16 mouse cellular contexts compared by ENCODE assay signal in the genomic region with DNA sequence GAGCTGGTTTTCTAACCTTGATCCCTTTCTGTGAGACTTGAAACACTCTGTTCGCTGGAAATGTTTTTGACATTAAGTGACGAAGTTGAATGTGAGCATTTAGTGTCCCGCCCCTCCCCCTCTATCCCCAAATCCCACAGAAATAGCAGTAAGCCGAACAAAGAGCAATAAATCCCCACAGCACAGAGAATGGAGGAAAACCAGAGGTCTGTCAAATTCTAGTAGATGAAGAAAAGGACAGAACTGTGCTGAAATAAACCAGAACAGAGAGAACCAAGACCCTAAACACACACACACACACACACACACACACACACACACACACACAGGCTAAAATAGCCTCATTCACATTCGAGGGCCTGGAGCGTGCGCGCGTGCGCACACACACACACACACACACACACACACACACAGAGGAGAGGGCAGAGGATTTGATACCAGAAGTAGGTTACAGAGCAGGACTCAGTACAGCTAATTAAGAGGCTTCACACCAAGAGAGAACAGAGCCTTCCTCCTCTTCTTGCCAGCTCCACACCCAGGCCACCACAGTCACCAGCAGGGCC. TPM values are rescaled to one million over a fixed set of nuclear protein-coding genes. Genes with fewer than 3 reads are reported as not detected.
A peak's percentile ranks its signal among the peaks of the same experiment; 100 is the strongest.
DNase-seq lines count a peak whose midpoint lies in the region; ATAC-seq and TF ChIP-seq lines count a peak whose summit lies in the region.
"Had no signal": no experiment of that assay in that cellular context is flagged by ENCODE, and none has a peak within 500 bp of the region (broad histone marks: within the 10 kb centered on the region; RNA-seq: fewer than 3 reads in every experiment).

No protein-coding gene starts in this region.

- H3K9ac ChIP-seq in hindbrain, postnatal 0 days (replicated peaks; ENCODE audit: low read length), result no peak overlapping the region
- no peak overlapping the region for H3K9ac ChIP-seq in hindbrain, embryonic 12.5 days
- no peak overlapping the region for H3K9ac ChIP-seq in embryonic facial prominence, embryonic 13.5 days
- H3K9ac ChIP-seq in intestine, postnatal 0 days (ENCODE audit: low read depth, low read length), result no peak overlapping the region
- H3K9ac ChIP-seq in neural tube, embryonic 14.5 days (replicated peaks; ENCODE audit: low read depth, low read length), result no peak overlapping the region
- H3K9ac ChIP-seq: forebrain, embryonic 15.5 days; heart, embryonic 15.5 days; liver, embryonic 15.5 days had no signal

- H3K27me3 ChIP-seq in hindbrain, postnatal 0 days (ENCODE audit: insufficient read depth, low read length), result no peaks in the 10 kb centered on the region
- no peaks in the 10 kb centered on the region for H3K27me3 ChIP-seq in hindbrain, embryonic 12.5 days
- no peaks in the 10 kb centered on the region for H3K27me3 ChIP-seq in embryonic facial prominence, embryonic 13.5 days
- H3K27me3 ChIP-seq in intestine, postnatal 0 days (replicated peaks; ENCODE audit: control insufficient read depth, insufficient read depth, low read length), result no peaks in the 10 kb centered on the region
- no peaks in the 10 kb centered on the region for H3K27me3 ChIP-seq in neural tube, embryonic 14.5 days (ENCODE audit: control insufficient read depth, insufficient read depth, low read length)
- H3K27me3 ChIP-seq: forebrain, embryonic 15.5 days; heart, embryonic 15.5 days; liver, embryonic 15.5 days had no signal

- peaks cover 40% of the 10 kb centered on the region for H3K36me3 ChIP-seq in hindbrain, postnatal 0 days (ENCODE audit: insufficient read depth, low read length)
- H3K36me3 ChIP-seq in hindbrain, embryonic 12.5 days, result peaks cover 68% of the 10 kb centered on the region
- peaks cover 52% of the 10 kb centered on the region for H3K36me3 ChIP-seq in embryonic facial prominence, embryonic 13.5 days
- no peaks in the 10 kb centered on the region for H3K36me3 ChIP-seq in intestine, postnatal 0 days (ENCODE audit: control insufficient read depth, insufficient read depth)
- H3K36me3 ChIP-seq in neural tube, embryonic 14.5 days (ENCODE audit: control insufficient read depth, insufficient read depth, low read length), result peaks cover 19% of the 10 kb centered on the region
- H3K36me3 ChIP-seq: liver, embryonic 15.5 days had no signal

- H3K9me3 ChIP-seq in hindbrain, postnatal 0 days (ENCODE audit: low read length), result no peaks in the 10 kb centered on the region
- H3K9me3 ChIP-seq in hindbrain, embryonic 12.5 days (replicated peaks), result no peaks in the 10 kb centered on the region
- H3K9me3 ChIP-seq in embryonic facial prominence, embryonic 13.5 days, result no peaks in the 10 kb centered on the region; the same call in 1 of the 2 replicates
- no peaks in the 10 kb centered on the region for H3K9me3 ChIP-seq in intestine, postnatal 0 days (ENCODE audit: control insufficient read depth)
- no peaks in the 10 kb centered on the region for H3K9me3 ChIP-seq in neural tube, embryonic 14.5 days (ENCODE audit: control insufficient read depth, low read length)
- H3K9me3 ChIP-seq: forebrain, embryonic 15.5 days; heart, embryonic 15.5 days; liver, embryonic 15.5 days had no signal

- 86% methylated on average over 10 of the region's 10 CpGs for WGBS in hindbrain, postnatal 0 days
- WGBS in hindbrain, embryonic 12.5 days, result 75% methylated on average over 5 of the region's 10 CpGs
- 64% methylated on average over 10 of the region's 10 CpGs for whole genome bisulfite sequencing in embryonic facial prominence, embryonic 13.5 days
- 72% methylated on average over 10 of the region's 10 CpGs for WGBS in intestine, postnatal 0 days
- 64% methylated on average over 10 of the region's 10 CpGs for WGBS in neural tube, embryonic 14.5 days

- peak; percentile 49; the same call in 1 of the 2 replicates for ATAC-seq in hindbrain, postnatal 0 days
- ATAC-seq in hindbrain, embryonic 12.5 days (ENCODE audit: low FRiP score), result no peak
- no peak for ATAC-seq in embryonic facial prominence, embryonic 13.5 days (ENCODE audit: insufficient number of reproducible peaks, insufficient read depth, low FRiP score, low TSS enrichment, low read depth)
- ATAC-seq in intestine, postnatal 0 days, result no peak
- ATAC-seq in neural tube, embryonic 14.5 days (ENCODE audit: low read depth), result no peak
- ATAC-seq: activated CD4-positive, CD25-positive, alpha-beta regulatory T cell, adult 4 months; forebrain, embryonic 15.5 days had no signal

- no peaks in the 10 kb centered on the region for H3K4me1 ChIP-seq in hindbrain, postnatal 0 days (ENCODE audit: insufficient read depth, low read length)
- peaks cover 9% of the 10 kb centered on the region; the same call in 1 of the 2 replicates for H3K4me1 ChIP-seq in hindbrain, embryonic 12.5 days
- H3K4me1 ChIP-seq in embryonic facial prominence, embryonic 13.5 days, result peaks cover 21% of the 10 kb centered on the region
- H3K4me1 ChIP-seq in intestine, postnatal 0 days (replicated peaks; ENCODE audit: control insufficient read depth, insufficient read depth, low read length), result no peaks in the 10 kb centered on the region
- 0 out of 2 replicates have a peak, but pooled peaks cover 3% of the 10 kb centered on the region for H3K4me1 ChIP-seq in neural tube, embryonic 14.5 days (ENCODE audit: control insufficient read depth, insufficient read depth, low read length)
- H3K4me1 ChIP-seq: forebrain, embryonic 15.5 days; liver, embryonic 15.5 days had no signal

- H3K4me3 ChIP-seq in hindbrain, postnatal 0 days (ENCODE audit: low read length), result no peak overlapping the region
- no peak overlapping the region for H3K4me3 ChIP-seq in hindbrain, embryonic 12.5 days
- no peak overlapping the region for H3K4me3 ChIP-seq in embryonic facial prominence, embryonic 13.5 days
- no peak overlapping the region for H3K4me3 ChIP-seq in intestine, postnatal 0 days (ENCODE audit: low read depth, low read length)
- no peak overlapping the region for H3K4me3 ChIP-seq in neural tube, embryonic 14.5 days (ENCODE audit: low read depth, low read length)
- H3K4me3 ChIP-seq: forebrain, embryonic 15.5 days; heart, embryonic 15.5 days; liver, embryonic 15.5 days; myocyte had no signal

- DNase-seq in hindbrain, postnatal 0 days (ENCODE audit: low spot score), result no peak
- DNase-seq in B cell, adult 2 months, result no peak
- DNase-seq in spleen, postnatal 10 days (ENCODE audit: low spot score in 2 of 2), result no peak
- DNase-seq: cerebellum, adult 2 months; gastrocnemius, postnatal 14 days; kidney, adult 11 months; lung, postnatal 4 days had no signal

- no peak for TF ChIP-seq CTCF in hindbrain, postnatal 0 days (IDR thresholded peaks at IDR 0.05; ENCODE audit: low read depth)
- no peak for TF ChIP-seq CTCF in intestine, postnatal 0 days (IDR thresholded peaks at IDR 0.05; ENCODE audit: low read depth)

- no peak overlapping the region for H3K27ac ChIP-seq in hindbrain, postnatal 0 days
- no peak overlapping the region for H3K27ac ChIP-seq in hindbrain, embryonic 12.5 days
- H3K27ac ChIP-seq in embryonic facial prominence, embryonic 13.5 days, result peak overlapping the region; percentile 29; the same call in 1 of the 2 replicates
- 0 out of 2 replicates have a peak overlapping the region, but pooled peaks have one; percentile 4 for H3K27ac ChIP-seq in intestine, postnatal 0 days (ENCODE audit: low read depth, low read length)
- H3K27ac ChIP-seq in neural tube, embryonic 14.5 days (ENCODE audit: low read depth, low read length), result peak overlapping the region; percentile 35; the same call in 1 of the 2 replicates
- H3K27ac ChIP-seq: forebrain, embryonic 15.5 days; heart, embryonic 15.5 days; liver, embryonic 15.5 days had no signal

- no peak overlapping the region for H3K4me2 ChIP-seq in hindbrain, postnatal 0 days (ENCODE audit: low read depth, low read length)
- H3K4me2 ChIP-seq in hindbrain, embryonic 12.5 days (replicated peaks), result no peak overlapping the region
- H3K4me2 ChIP-seq in embryonic facial prominence, embryonic 13.5 days, result no peak overlapping the region
- no peak overlapping the region for H3K4me2 ChIP-seq in intestine, postnatal 0 days (replicated peaks; ENCODE audit: low read depth)
- H3K4me2 ChIP-seq in neural tube, embryonic 14.5 days (ENCODE audit: low read depth, low read length), result no peak overlapping the region
- H3K4me2 ChIP-seq: forebrain, embryonic 15.5 days; heart, embryonic 15.5 days; liver, embryonic 15.5 days had no signal

RNA-seq across cellular contexts. Expression of a gene that starts 57.5 kb away (rescaled TPM):
- total RNA-seq in hindbrain, postnatal 0 days (2014; rRNA removed), result 0.42 TPM in 1 of 2 replicates, not detected in the other
- 0.28 and 0.29 TPM in 2 replicates for polyA plus RNA-seq in hindbrain, postnatal 0 days (2015; fragmentation: Nextera tagmentation; extraction: Ambion mirVana)
- 0.10 TPM in 1 of 2 replicates, not detected in the other for polyA plus RNA-seq in hindbrain, embryonic 12.5 days (2016; fragmentation: Nextera tagmentation; extraction: Ambion mirVana)
- 1.1 and 1.3 TPM in 2 replicates for polyA plus RNA-seq in embryonic facial prominence, embryonic 13.5 days (2015; fragmentation: Nextera tagmentation; extraction: Ambion mirVana)
- polyA plus RNA-seq in intestine, postnatal 0 days (2015; fragmentation: Nextera tagmentation; extraction: Ambion mirVana), result 0.26 and 0.37 TPM in 2 replicates
- 0.44 TPM in 1 of 2 replicates, not detected in the other for polyA plus RNA-seq in neural tube, embryonic 14.5 days (2014; fragmentation: Nextera tagmentation; extraction: Ambion mirVana)
- polyA plus RNA-seq: activated CD4-positive, CD25-positive, alpha-beta regulatory T cell, adult 4 months had no signal

Comparison
In these comparisons a context has a peak if more than half of its experiments do, and no peak if none do; other contexts are left out.
1. H3K27ac ChIP-seq: peak in embryonic facial prominence, embryonic 13.5 days (single experiment), intestine, postnatal 0 days (single experiment) and neural tube, embryonic 14.5 days (single experiment); none in hindbrain, postnatal 0 days (single experiment) and hindbrain, embryonic 12.5 days (single experiment).